Mouse (Mus musculus) olfactory bulb, adult 2 months (tissue): ENCODE data around the gene Gprin1.

Experiments
- CTCF ChIP-seq: fragments of 200-500 bp; IDR thresholded peaks from 2 replicates; pipeline ENCODE4 v1.5.1; 2012; ENCODE audit warnings: low read depth, mild to moderate bottlenecking, low read length, moderate library complexity; ENCODE audit not compliant: insufficient read depth
- POLR2A ChIP-seq: fragments of 200-500 bp; IDR thresholded peaks from 2 replicates; pipeline ENCODE4 v1.6.1; 2012; ENCODE audit warnings: mild to moderate bottlenecking, low read depth, low read length, moderate library complexity; ENCODE audit not compliant: insufficient read depth

- no peak for TF ChIP-seq CTCF
- TF ChIP-seq POLR2A: no peak
These were observed 40.1 kb upstream of the Gprin1 start for GRCm38 (mm10) chr13:54789561-54790397.
